Comparison of ENCODE assay signal across 8 mouse cellular contexts in the genomic region with DNA sequence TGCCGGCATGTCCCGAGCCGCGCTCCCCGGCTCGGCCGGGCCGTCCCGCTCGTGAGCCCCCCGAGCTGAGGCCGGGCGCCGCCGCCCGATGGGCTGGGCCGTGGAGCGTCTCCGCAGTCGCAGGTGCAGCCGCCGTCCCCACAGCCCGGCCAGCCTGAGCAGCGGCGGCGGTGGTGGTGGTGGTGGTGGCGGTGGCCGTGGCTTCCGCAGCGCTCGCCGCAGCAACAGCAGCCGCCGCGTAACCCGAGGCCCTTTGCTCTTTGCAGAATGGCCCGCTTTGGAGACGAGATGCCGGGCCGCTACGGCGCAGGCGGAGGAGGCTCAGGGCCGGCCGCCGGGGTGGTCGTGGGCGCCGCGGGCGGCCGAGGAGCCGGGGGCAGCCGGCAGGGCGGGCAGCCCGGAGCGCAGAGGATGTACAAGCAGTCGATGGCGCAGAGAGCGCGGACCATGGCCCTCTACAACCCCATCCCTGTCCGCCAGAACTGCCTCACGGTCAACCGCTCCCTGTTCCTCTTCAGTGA. TPM values are rescaled to one million over a fixed set of nuclear protein-coding genes. Genes with fewer than 3 reads are reported as not detected.
DNase-seq lines count a peak whose midpoint lies in the region; ATAC-seq and TF ChIP-seq lines count a peak whose summit lies in the region.

No protein-coding gene starts in this region.

- peak overlapping the region; percentile 44 for H3K9ac ChIP-seq in embryonic facial prominence, embryonic 12.5 days
- peak overlapping the region; percentile 93 for H3K9ac ChIP-seq in hindbrain, embryonic 13.5 days
- no peak overlapping the region for H3K9ac ChIP-seq in liver, embryonic 15.5 days

- no peak for ATAC-seq in embryonic facial prominence, embryonic 12.5 days (ENCODE audit: insufficient number of reproducible peaks, insufficient read depth, low FRiP score, low TSS enrichment)
- ATAC-seq in hindbrain, embryonic 13.5 days (ENCODE audit: low FRiP score) = peak; percentile 57
- no peak for ATAC-seq in liver, embryonic 15.5 days (ENCODE audit: insufficient read depth)

- TF ChIP-seq POLR2A in small intestine, adult 2 months (IDR thresholded peaks at IDR 0.05; ENCODE audit: low read depth, low read length) = no peak

- WGBS in embryonic facial prominence, embryonic 12.5 days = under 1% methylated on average over 59 of the region's 64 CpGs
- 0% methylated on average over 53 of the region's 64 CpGs for WGBS in hindbrain, embryonic 13.5 days
- WGBS in liver, embryonic 15.5 days (ENCODE audit: insufficient replicate concordance) = under 1% methylated on average over 60 of the region's 64 CpGs
- 3% methylated on average over 60 of the region's 64 CpGs for WGBS in small intestine, adult 2 months

- peaks cover 3% of the 10 kb centered on the region; the same call in 1 of the 2 replicates for H3K9me3 ChIP-seq in embryonic facial prominence, embryonic 12.5 days
- H3K9me3 ChIP-seq in hindbrain, embryonic 13.5 days = 0 out of 2 replicates have a peak, but pooled peaks cover 4% of the 10 kb centered on the region
- H3K9me3 ChIP-seq in liver, embryonic 15.5 days (replicated peaks) = no peaks in the 10 kb centered on the region

- H3K4me2 ChIP-seq in embryonic facial prominence, embryonic 12.5 days (replicated peaks) = peak overlapping the region; percentile 98
- H3K4me2 ChIP-seq in hindbrain, embryonic 13.5 days = peak overlapping the region; percentile 69
- peak overlapping the region; percentile 62 for H3K4me2 ChIP-seq in liver, embryonic 15.5 days

- 0 out of 2 replicates have a peak, but pooled peaks cover 5% of the 10 kb centered on the region for H3K4me1 ChIP-seq in embryonic facial prominence, embryonic 12.5 days
- H3K4me1 ChIP-seq in hindbrain, embryonic 13.5 days (replicated peaks) = peaks cover 47% of the 10 kb centered on the region
- peaks cover 5% of the 10 kb centered on the region; the same call in 1 of the 2 replicates for H3K4me1 ChIP-seq in liver, embryonic 15.5 days (replicated peaks)
- peaks cover 2% of the 10 kb centered on the region; the same call in 1 of the 2 replicates for H3K4me1 ChIP-seq in small intestine, adult 2 months (ENCODE audit: control insufficient read depth, insufficient read depth, insufficient read length, low read length)

- peak; percentile 9 to 29 for DNase-seq in heart, adult 18-20 months
- no peak for DNase-seq in heart, adult 8-10 months (ENCODE audit: low spot score)
- peak; percentile 44 for DNase-seq in adrenal gland, adult 2 months
- DNase-seq in adipocyte (ENCODE audit: low spot score) = no peak

- H3K4me3 ChIP-seq in embryonic facial prominence, embryonic 12.5 days = peak overlapping the region; percentile 57
- H3K4me3 ChIP-seq in hindbrain, embryonic 13.5 days = peak overlapping the region; percentile 82
- H3K4me3 ChIP-seq in liver, embryonic 15.5 days (replicated peaks) = peak overlapping the region; percentile 35
- H3K4me3 ChIP-seq in small intestine, adult 2 months (ENCODE audit: low read depth, low read length) = peak overlapping the region; percentile 70

- H3K36me3 ChIP-seq in embryonic facial prominence, embryonic 12.5 days = no peaks in the 10 kb centered on the region
- peaks cover 19% of the 10 kb centered on the region for H3K36me3 ChIP-seq in hindbrain, embryonic 13.5 days
- H3K36me3 ChIP-seq in liver, embryonic 15.5 days (replicated peaks) = no peaks in the 10 kb centered on the region
- H3K36me3 ChIP-seq in small intestine, adult 2 months (ENCODE audit: control insufficient read depth, insufficient read depth, low read length) = no peaks in the 10 kb centered on the region

- peaks cover 67% of the 10 kb centered on the region for H3K27me3 ChIP-seq in embryonic facial prominence, embryonic 12.5 days
- 0 out of 2 replicates have a peak, but pooled peaks cover 4% of the 10 kb centered on the region for H3K27me3 ChIP-seq in hindbrain, embryonic 13.5 days
- peaks cover 87% of the 10 kb centered on the region for H3K27me3 ChIP-seq in liver, embryonic 15.5 days
- peaks cover 8% of the 10 kb centered on the region; the same call in 1 of the 2 replicates for H3K27me3 ChIP-seq in small intestine, adult 2 months (ENCODE audit: control insufficient read depth, insufficient read depth, low read length)

- no peak overlapping the region for H3K27ac ChIP-seq in embryonic facial prominence, embryonic 12.5 days
- H3K27ac ChIP-seq in hindbrain, embryonic 13.5 days = peak overlapping the region; percentile 96
- H3K27ac ChIP-seq in liver, embryonic 15.5 days (replicated peaks) = no peak overlapping the region
- no peak overlapping the region for H3K27ac ChIP-seq in small intestine, adult 2 months (ENCODE audit: insufficient read depth, low read depth, low read length)

- no peak for TF ChIP-seq CTCF in small intestine, adult 2 months (IDR thresholded peaks at IDR 0.05; ENCODE audit: extremely low read depth, insufficient read length, insufficient replicate concordance, low read depth, low read length)

RNA-seq across cellular contexts. Expression of gene Cacna1a, which starts 27.2 kb away (rescaled TPM):
- 1 to 10 TPM; 2.3 to 4.3 TPM for total RNA-seq in heart, adult 18-20 months (2021)
- total RNA-seq in heart, adult 8-10 months (2022) = 1 to 10 TPM; 1.3 to 3.6 (median 2.8) TPM
- total RNA-seq in adrenal gland, adult 2 months (2021) = 1 to 10 TPM; 5.6 to 7.8 TPM
- 28.8 and 41.6 TPM in 2 replicates for polyA plus RNA-seq in adrenal gland, adult 2 months (2012; rRNA removed)
- polyA plus RNA-seq in embryonic facial prominence, embryonic 12.5 days (2016; fragmentation: Nextera tagmentation; extraction: Ambion mirVana) = 9.4 and 11.0 TPM in 2 replicates
- polyA plus RNA-seq in hindbrain, embryonic 13.5 days (2015; fragmentation: Nextera tagmentation; extraction: Ambion mirVana) = 20.9 and 22.9 TPM in 2 replicates
- 0.15 and 0.26 TPM in 2 replicates for polyA plus RNA-seq in liver, embryonic 15.5 days (2015; fragmentation: Nextera tagmentation; extraction: Ambion mirVana)
- polyA plus RNA-seq in small intestine, adult 2 months (2012; rRNA removed) = 5.2 and 23.5 TPM in 2 replicates

Comparison
In these comparisons a context has a peak if more than half of its experiments do, and no peak if none do; other contexts are left out.
1. DNase-seq: peak in heart, adult 18-20 months (2 of 2) and adrenal gland, adult 2 months (single experiment); none in heart, adult 8-10 months (single experiment) and adipocyte (single experiment).
2. Peak in every context shown above with its lines, with median percentiles within 50 percentile points of each other: H3K4me2 ChIP-seq and H3K4me3 ChIP-seq.